Mouse (Mus musculus): ENCODE measurements around the gene Nsf. TPM values are rescaled to one million over a fixed set of nuclear protein-coding genes. Genes with fewer than 3 reads are reported as not detected.
A peak's percentile ranks its signal among the peaks of the same experiment; 100 is the strongest.

The Nsf gene
- polyA plus RNA-seq, 1 experiment from 2014 or later, result 30.5 TPM

DNA sequence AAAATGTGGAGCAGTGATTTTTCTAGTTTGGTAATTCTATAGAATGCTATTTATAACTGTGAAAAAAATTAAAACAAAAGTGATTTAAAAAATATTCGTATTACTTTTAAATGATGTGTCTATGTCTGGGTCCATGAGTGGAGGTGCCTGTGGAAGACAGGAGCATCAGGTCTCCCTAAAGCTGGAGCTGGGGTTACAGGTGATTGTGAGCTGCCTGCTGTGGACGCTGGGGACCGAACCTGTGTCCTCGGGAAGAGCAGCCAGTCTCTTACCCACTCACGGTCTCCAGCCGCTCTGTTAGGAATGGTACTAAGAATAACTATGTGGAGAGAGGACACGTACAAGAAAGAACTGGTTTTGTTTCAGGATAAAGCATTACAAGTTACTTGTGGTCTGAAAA is 97.2 kb downstream of the Nsf start:
- Histone ChIP-seq H3K4me2 (no peak overlapping the region), H3K27me3 (ENCODE audit: control insufficient read depth, insufficient read depth, low read length) (no peaks in the 10 kb centered on the region), H3K36me3 (ENCODE audit: control insufficient read depth, insufficient read depth, low read length) (no peaks in the 10 kb centered on the region), H3K9me3 (replicated peaks; ENCODE audit: control insufficient read depth, low read length) (no peaks in the 10 kb centered on the region), H3K9ac (ENCODE audit: low read depth, low read length) (no peak overlapping the region), H3K27ac (ENCODE audit: low read depth, low read length) (no peak overlapping the region), H3K4me1 (ENCODE audit: control insufficient read depth, insufficient read depth, low read length) (no peaks in the 10 kb centered on the region), H3K4me3 (ENCODE audit: low read depth, low read length) (no peak overlapping the region)
- 88% methylated on average over 7 of the region's 7 CpGs for WGBS (ENCODE audit: insufficient replicate concordance)
- no peak for ATAC-seq (replicated peaks; ENCODE audit: insufficient number of reproducible peaks, low FRiP score, low TSS enrichment)

DNA sequence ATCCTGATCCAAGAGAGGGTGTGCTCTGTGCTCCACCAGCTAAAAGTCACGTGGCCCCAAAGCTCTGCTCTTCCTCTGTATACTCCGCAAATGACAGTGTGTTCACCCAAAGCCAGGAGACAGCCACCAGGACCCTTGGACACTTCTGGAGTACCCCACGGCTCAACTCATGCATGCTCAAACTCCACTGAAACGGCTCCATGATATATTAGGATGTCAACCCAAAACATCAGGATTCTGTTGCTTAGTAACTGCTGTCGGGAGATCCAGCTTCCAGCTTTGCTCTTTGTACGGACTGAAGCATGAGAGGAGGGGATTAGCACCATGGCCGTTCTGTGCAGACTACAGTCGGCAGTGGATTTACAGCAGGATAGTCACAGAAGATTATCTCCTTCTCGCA is 99.6 kb downstream of the Nsf start:
- ATAC-seq (replicated peaks; ENCODE audit: insufficient number of reproducible peaks, low FRiP score, low TSS enrichment), result no peak
- Histone ChIP-seq H3K27me3 (ENCODE audit: control insufficient read depth, insufficient read depth, low read length) (no peaks in the 10 kb centered on the region), H3K27ac (ENCODE audit: low read depth, low read length) (no peak overlapping the region), H3K36me3 (ENCODE audit: control insufficient read depth, insufficient read depth, low read length) (no peaks in the 10 kb centered on the region), H3K9me3 (replicated peaks; ENCODE audit: control insufficient read depth, low read length) (no peaks in the 10 kb centered on the region), H3K4me2 (no peak overlapping the region), H3K4me1 (ENCODE audit: control insufficient read depth, insufficient read depth, low read length) (no peaks in the 10 kb centered on the region), H3K9ac (ENCODE audit: low read depth, low read length) (no peak overlapping the region), H3K4me3 (ENCODE audit: low read depth, low read length) (no peak overlapping the region)
- WGBS (ENCODE audit: insufficient replicate concordance), result 70% methylated on average over 9 of the region's 9 CpGs

DNA sequence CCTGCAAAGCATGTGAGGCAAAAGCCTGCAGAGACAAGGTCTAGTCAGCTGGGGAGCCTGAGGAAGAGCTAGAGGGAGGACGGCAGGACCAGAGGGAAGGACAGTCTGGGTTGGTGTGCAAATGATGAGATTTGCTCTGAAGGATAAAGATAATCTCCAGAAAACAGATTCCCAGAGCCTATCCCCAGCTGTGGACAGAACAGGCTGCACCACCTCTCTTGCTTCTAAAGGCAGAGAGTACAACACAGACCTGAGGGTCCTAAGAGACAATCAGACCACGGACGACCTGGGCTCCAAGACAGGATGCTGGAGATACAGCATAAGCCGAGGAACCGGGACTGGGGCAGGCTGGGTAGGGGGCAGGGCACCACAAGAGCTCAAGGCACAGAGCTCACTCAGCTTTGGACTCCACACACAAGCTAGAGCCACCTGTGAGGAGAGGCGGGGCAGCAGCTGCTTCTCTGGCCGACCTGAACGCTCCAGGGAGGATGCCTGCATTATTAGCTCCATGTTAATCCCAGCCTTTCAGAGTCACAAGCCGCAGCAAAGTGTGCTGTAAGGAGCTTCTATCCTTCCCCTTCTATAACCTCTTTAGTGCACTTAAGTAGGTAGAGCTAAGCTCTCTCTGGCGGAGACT is 100.5 kb downstream of the Nsf start:
- Histone ChIP-seq H3K27ac (ENCODE audit: low read depth, low read length) (no peak overlapping the region), H3K4me1 (ENCODE audit: control insufficient read depth, insufficient read depth, low read length) (no peaks in the 10 kb centered on the region), H3K4me2 (no peak overlapping the region), H3K27me3 (ENCODE audit: control insufficient read depth, insufficient read depth, low read length) (no peaks in the 10 kb centered on the region), H3K9ac (ENCODE audit: low read depth, low read length) (no peak overlapping the region), H3K36me3 (ENCODE audit: control insufficient read depth, insufficient read depth, low read length) (no peaks in the 10 kb centered on the region), H3K9me3 (replicated peaks; ENCODE audit: control insufficient read depth, low read length) (no peaks in the 10 kb centered on the region), H3K4me3 (ENCODE audit: low read depth, low read length) (no peak overlapping the region)
- WGBS (ENCODE audit: insufficient replicate concordance), result 39% methylated on average over 10 of the region's 10 CpGs
- no peak for ATAC-seq (replicated peaks; ENCODE audit: insufficient number of reproducible peaks, low FRiP score, low TSS enrichment)

DNA sequence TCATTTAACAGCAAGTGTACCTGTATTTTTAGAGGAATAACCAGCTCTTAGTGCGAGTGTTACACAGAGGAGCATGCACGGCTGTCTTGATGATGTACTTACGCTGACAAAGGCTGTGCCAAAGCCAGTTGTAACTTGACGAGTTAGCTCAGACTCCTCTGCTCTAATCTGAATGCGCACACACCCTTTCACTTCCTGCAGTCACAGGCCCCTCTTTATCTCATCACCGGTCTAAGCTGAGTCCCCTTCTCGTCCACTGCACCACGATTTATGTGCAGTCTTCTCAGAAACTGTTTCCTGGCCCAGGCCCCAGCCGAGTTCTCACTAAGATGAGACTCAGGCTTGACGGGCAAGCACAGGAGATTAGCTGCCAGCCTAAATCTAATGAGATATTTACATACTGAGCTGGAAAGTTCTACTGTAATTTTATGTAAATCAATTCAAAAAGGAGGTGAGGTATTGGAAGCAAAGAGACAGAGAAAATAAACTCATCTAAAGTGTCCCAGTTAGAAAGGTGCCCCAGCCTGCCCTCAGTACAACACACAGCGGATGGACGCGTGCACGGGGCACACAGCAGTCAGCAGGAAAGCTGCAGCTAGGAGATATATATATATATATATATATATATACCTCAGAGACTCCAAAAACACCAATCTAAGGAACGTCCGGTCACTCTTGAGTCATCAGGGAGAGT is 101.1 kb downstream of the Nsf start:
- Histone ChIP-seq H3K9ac (ENCODE audit: low read depth, low read length) (no peak overlapping the region), H3K36me3 (ENCODE audit: control insufficient read depth, insufficient read depth, low read length) (no peaks in the 10 kb centered on the region), H3K4me3 (ENCODE audit: low read depth, low read length) (no peak overlapping the region), H3K9me3 (replicated peaks; ENCODE audit: control insufficient read depth, low read length) (no peaks in the 10 kb centered on the region), H3K27ac (ENCODE audit: low read depth, low read length) (no peak overlapping the region), H3K27me3 (ENCODE audit: control insufficient read depth, insufficient read depth, low read length) (no peaks in the 10 kb centered on the region), H3K4me1 (ENCODE audit: control insufficient read depth, insufficient read depth, low read length) (no peaks in the 10 kb centered on the region), H3K4me2 (no peak overlapping the region)
- WGBS (ENCODE audit: insufficient replicate concordance), result 44% methylated on average over 16 of the region's 16 CpGs
- ATAC-seq (replicated peaks; ENCODE audit: insufficient number of reproducible peaks, low FRiP score, low TSS enrichment), result 0 out of 2 replicates have a peak, but pooled peaks have one; percentile 39

DNA sequence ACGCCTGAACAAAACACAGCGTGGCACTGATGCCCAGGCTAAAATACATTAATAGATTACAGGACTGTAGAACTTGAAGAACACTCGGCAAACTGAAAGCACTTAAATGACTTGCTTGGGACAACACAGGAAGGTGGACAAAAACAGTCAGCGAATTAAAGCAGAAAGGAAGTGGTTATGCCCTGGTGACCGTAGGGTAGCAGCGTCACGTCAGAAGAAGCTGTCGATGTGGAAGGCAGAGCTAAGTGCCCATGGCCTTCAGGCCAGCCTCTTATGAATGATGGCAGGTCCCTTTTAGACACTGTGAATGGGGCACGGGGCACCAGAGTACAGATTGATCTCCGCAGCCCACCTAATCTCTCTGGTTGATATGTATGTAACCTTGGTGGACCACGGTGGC is 105.6 kb downstream of the Nsf start:
- no peak overlapping the region for H3K27ac ChIP-seq (ENCODE audit: low read depth, low read length)
- WGBS (ENCODE audit: insufficient replicate concordance), result 92% methylated on average over 11 of the region's 11 CpGs
- no peak for ATAC-seq (replicated peaks; ENCODE audit: insufficient number of reproducible peaks, low FRiP score, low TSS enrichment)

DNA sequence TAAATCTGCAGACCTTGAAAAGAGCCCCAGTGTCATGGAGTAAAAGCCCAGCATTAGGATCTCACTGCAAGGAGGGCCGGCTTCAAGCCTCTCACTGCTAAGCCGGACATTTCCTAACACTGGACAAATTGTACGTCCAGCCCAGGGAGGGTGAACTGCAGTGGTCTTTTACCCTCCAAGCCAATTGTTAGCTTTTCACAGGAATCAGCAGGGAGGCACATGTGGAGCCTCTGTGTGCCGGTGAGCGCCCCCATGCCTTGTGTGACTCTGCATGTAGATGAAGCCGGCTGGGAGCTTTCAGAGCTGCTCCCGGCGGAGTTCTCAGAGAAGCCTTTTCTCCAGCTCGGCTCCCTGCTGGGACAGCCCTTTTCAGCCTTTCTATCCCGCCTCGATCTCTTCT is 113.0 kb downstream of the Nsf start:
- 6% methylated on average over 11 of the region's 11 CpGs for WGBS (ENCODE audit: insufficient replicate concordance)
- Histone ChIP-seq H3K9me3 (replicated peaks; ENCODE audit: control insufficient read depth, low read length) (no peaks in the 10 kb centered on the region), H3K9ac (ENCODE audit: low read depth, low read length) (no peak overlapping the region), H3K27me3 (ENCODE audit: control insufficient read depth, insufficient read depth, low read length) (no peaks in the 10 kb centered on the region), H3K27ac (ENCODE audit: low read depth, low read length) (no peak overlapping the region), H3K36me3 (ENCODE audit: control insufficient read depth, insufficient read depth, low read length) (no peaks in the 10 kb centered on the region), H3K4me2 (no peak overlapping the region; the same call in 1 of the 2 replicates), H3K4me1 (ENCODE audit: control insufficient read depth, insufficient read depth, low read length) (no peaks in the 10 kb centered on the region), H3K4me3 (ENCODE audit: low read depth, low read length) (no peak overlapping the region)
- ATAC-seq (replicated peaks; ENCODE audit: insufficient number of reproducible peaks, low FRiP score, low TSS enrichment), result no peak

More for the DNA sequence above, 105.6 kb downstream of the Nsf start:
- no peaks in the 10 kb centered on the region for H3K27me3 ChIP-seq (ENCODE audit: control insufficient read depth, insufficient read depth, low read length)
- H3K4me2 ChIP-seq, result no peak overlapping the region
- H3K4me1 ChIP-seq (ENCODE audit: control insufficient read depth, insufficient read depth, low read length), result no peaks in the 10 kb centered on the region
- no peak overlapping the region for H3K4me3 ChIP-seq (ENCODE audit: low read depth, low read length)
- no peaks in the 10 kb centered on the region for H3K36me3 ChIP-seq (ENCODE audit: control insufficient read depth, insufficient read depth, low read length)
- no peaks in the 10 kb centered on the region for H3K9me3 ChIP-seq (replicated peaks; ENCODE audit: control insufficient read depth, low read length)
- no peak overlapping the region for H3K9ac ChIP-seq (ENCODE audit: low read depth, low read length)

DNA sequence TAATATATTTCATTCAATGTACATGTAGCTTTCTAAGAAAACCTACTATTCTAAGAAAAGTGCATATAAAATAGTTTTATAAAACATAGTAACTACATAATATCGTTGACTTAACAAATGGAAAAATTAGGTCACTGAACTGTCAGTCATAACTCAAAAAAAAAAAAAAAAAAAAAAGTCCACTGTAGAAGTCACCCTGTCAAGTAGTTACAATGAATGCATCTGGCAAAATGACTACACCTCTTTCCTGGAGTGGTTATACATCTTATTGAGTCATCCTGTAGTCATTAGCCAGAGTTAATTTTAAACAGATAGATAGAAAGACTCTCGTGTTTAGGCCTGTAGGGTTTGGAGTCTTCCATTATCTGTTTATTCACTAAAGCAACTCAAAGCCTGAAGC is 114.9 kb downstream of the Nsf start:
- WGBS (ENCODE audit: insufficient replicate concordance), result 78% methylated on average over 2 of the region's 2 CpGs
- H3K27ac ChIP-seq (ENCODE audit: low read depth, low read length), result no peak overlapping the region
- no peaks in the 10 kb centered on the region for H3K27me3 ChIP-seq (ENCODE audit: control insufficient read depth, insufficient read depth, low read length)
- no peak overlapping the region for H3K4me2 ChIP-seq
- no peak overlapping the region for H3K4me3 ChIP-seq (ENCODE audit: low read depth, low read length)
- H3K4me1 ChIP-seq (ENCODE audit: control insufficient read depth, insufficient read depth, low read length), result no peaks in the 10 kb centered on the region
- H3K36me3 ChIP-seq (ENCODE audit: control insufficient read depth, insufficient read depth, low read length), result no peaks in the 10 kb centered on the region
- ATAC-seq (replicated peaks; ENCODE audit: insufficient number of reproducible peaks, low FRiP score, low TSS enrichment), result no peak
- H3K9ac ChIP-seq (ENCODE audit: low read depth, low read length), result no peak overlapping the region
- no peaks in the 10 kb centered on the region for H3K9me3 ChIP-seq (replicated peaks; ENCODE audit: control insufficient read depth, low read length)

DNA sequence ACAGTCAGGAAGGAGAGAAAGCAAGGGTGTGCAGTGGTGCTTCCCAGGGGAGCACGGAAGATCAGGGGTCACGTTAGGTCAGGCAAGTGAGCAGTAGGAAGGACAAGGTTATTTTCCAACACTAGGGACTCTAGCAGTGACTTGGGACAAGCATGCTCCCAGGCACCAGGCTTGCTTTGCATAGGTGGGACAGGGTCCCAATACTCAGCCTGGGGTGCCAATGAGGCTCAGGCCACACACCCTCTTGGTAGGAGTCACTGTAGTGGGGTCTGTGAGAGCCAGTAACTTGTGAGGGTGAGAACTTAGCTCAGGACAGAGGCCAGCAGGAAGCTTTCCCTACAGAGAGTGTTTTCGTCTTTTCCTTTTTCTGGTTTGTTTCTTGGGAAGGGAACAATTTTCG is 121.5 kb downstream of the Nsf start:
- no peak overlapping the region for H3K27ac ChIP-seq (ENCODE audit: low read depth, low read length)
- no peak for ATAC-seq (replicated peaks; ENCODE audit: insufficient number of reproducible peaks, low FRiP score, low TSS enrichment)
- no peaks in the 10 kb centered on the region for H3K4me1 ChIP-seq (ENCODE audit: control insufficient read depth, insufficient read depth, low read length)
- no peak overlapping the region for H3K4me2 ChIP-seq
- no peak overlapping the region for H3K4me3 ChIP-seq (ENCODE audit: low read depth, low read length)
- 75% methylated on average over 4 of the region's 4 CpGs for WGBS (ENCODE audit: insufficient replicate concordance)
- H3K9ac ChIP-seq (ENCODE audit: low read depth, low read length), result no peak overlapping the region
- peaks cover 3% of the 10 kb centered on the region; the same call in 1 of the 2 replicates for H3K36me3 ChIP-seq (ENCODE audit: control insufficient read depth, insufficient read depth, low read length)
- no peaks in the 10 kb centered on the region for H3K27me3 ChIP-seq (ENCODE audit: control insufficient read depth, insufficient read depth, low read length)
- H3K9me3 ChIP-seq (replicated peaks; ENCODE audit: control insufficient read depth, low read length), result no peaks in the 10 kb centered on the region

DNA sequence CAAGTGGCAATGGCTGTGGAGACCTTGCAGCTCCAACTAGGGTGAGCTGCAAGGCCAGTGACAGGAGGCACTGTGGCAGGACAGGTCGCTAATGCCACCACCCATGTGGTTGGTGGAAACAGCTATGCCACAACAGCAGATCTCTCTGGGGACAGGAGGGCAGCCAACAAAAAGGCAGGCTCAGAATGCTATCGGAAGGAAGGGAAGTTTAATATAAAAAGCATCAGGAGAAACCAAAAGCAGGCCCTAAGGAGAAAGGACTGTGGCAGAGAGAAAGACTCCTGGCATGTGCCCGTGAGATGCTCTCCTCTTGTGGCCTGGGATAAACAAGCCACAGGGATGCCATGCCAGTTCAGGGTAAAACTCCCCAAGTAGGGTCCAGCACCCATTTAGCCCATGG is 122.1 kb downstream of the Nsf start:
- no peak for ATAC-seq (replicated peaks; ENCODE audit: insufficient number of reproducible peaks, low FRiP score, low TSS enrichment)
- Histone ChIP-seq H3K4me3 (ENCODE audit: low read depth, low read length) (no peak overlapping the region), H3K36me3 (ENCODE audit: control insufficient read depth, insufficient read depth, low read length) (peaks cover 3% of the 10 kb centered on the region; the same call in 1 of the 2 replicates), H3K9ac (ENCODE audit: low read depth, low read length) (no peak overlapping the region), H3K9me3 (replicated peaks; ENCODE audit: control insufficient read depth, low read length) (no peaks in the 10 kb centered on the region), H3K4me1 (ENCODE audit: control insufficient read depth, insufficient read depth, low read length) (no peaks in the 10 kb centered on the region), H3K27me3 (ENCODE audit: control insufficient read depth, insufficient read depth, low read length) (no peaks in the 10 kb centered on the region), H3K27ac (ENCODE audit: low read depth, low read length) (no peak overlapping the region), H3K4me2 (no peak overlapping the region)
- 85% methylated on average over 3 of the region's 3 CpGs for WGBS (ENCODE audit: insufficient replicate concordance)

All from heart, embryonic 11.5 days (tissue).